Mouse (Mus musculus) brain, embryonic 14.5 days (tissue): ENCODE measurements at regions not wholly inside any gene's neighbourhood (a gene's known extent, or its start where the extent isn't known, plus 50 kb on each side); places are given as distances from the start of the nearest gene placed in this dataset.

ENCODE experiments used
- CTCF ChIP-seq: fragments of 200-500 bp; IDR thresholded peaks from 2 replicates; pipeline ENCODE4 v1.5.1; 2012; ENCODE audit warnings: inconsistent platforms, mild to moderate bottlenecking, moderate library complexity, borderline replicate concordance; ENCODE audit not compliant: insufficient read depth, insufficient read length; ENCODE audit errors: extremely low read depth
- POLR2A ChIP-seq: fragments of 200-500 bp; IDR thresholded peaks from 2 replicates; pipeline ENCODE4 v1.6.1; 2012; ENCODE audit warnings: mild to moderate bottlenecking, inconsistent platforms, borderline replicate concordance; ENCODE audit not compliant: poor library complexity, insufficient read depth, insufficient read length, severe bottlenecking; ENCODE audit errors: extremely low read depth

- TF ChIP-seq POLR2A (no peak), CTCF (no peak)
These were observed 289.6 kb upstream of the Rnf219 start for GRCm38 (mm10) chr14:104812006-104812405.
